Mouse (Mus musculus) intestine, postnatal 0 days (tissue): ENCODE results near the gene Usp24. TPM values are rescaled to one million over a fixed set of nuclear protein-coding genes. Genes with fewer than 3 reads are reported as not detected.

Experiments
- ATAC-seq: fragments of 200-750 bp; cut with Nextera tagmentation; 2 replicates; pipeline ENCODE4 v1.8.0; 2017; ENCODE audit warnings: mild to moderate bottlenecking, moderate TSS enrichment, moderate library complexity
- H3K27ac ChIP-seq: fragments of 300-500 bp; sonication (generic); 2 replicates; pipeline ENCODE4 v1.5.1; 2014; ENCODE audit warnings: mild to moderate bottlenecking, low read depth, low read length, moderate library complexity
- H3K27me3 ChIP-seq: fragments of 300-500 bp; sonication (generic); replicated peaks from 2 replicates; pipeline ENCODE4 v1.6.1; 2014; ENCODE audit warnings: low read length, mixed read lengths; ENCODE audit not compliant: control insufficient read depth, insufficient read depth
- H3K36me3 ChIP-seq: fragments of 300-500 bp; sonication (generic); 2 replicates; pipeline ENCODE4 v1.6.1; 2014; ENCODE audit warnings: mild to moderate bottlenecking, moderate library complexity; ENCODE audit not compliant: control insufficient read depth, insufficient read depth
- H3K4me1 ChIP-seq: fragments of 300-500 bp; sonication (generic); replicated peaks from 2 replicates; pipeline ENCODE4 v1.6.1; 2014; ENCODE audit warnings: antibody characterized with exemption, low read length, mixed read lengths; ENCODE audit not compliant: control insufficient read depth, insufficient read depth
- H3K4me2 ChIP-seq: fragments of 300-500 bp; sonication (generic); replicated peaks from 2 replicates; pipeline ENCODE4 v1.6.1; 2014; ENCODE audit warnings: low read depth, mild to moderate bottlenecking, moderate library complexity
- H3K4me3 ChIP-seq: fragments of 300-500 bp; sonication (generic); 2 replicates; pipeline ENCODE4 v1.5.1; 2014; ENCODE audit warnings: low read depth, low read length
- H3K9ac ChIP-seq: fragments of 300-500 bp; sonication (generic); 2 replicates; pipeline ENCODE4 v1.6.1; 2014; ENCODE audit warnings: mild to moderate bottlenecking, low read depth, low read length
- H3K9me3 ChIP-seq: fragments of 300-500 bp; sonication (generic); 2 replicates; pipeline ENCODE4 v1.6.1; 2016; ENCODE audit warnings: mixed run types; ENCODE audit not compliant: control insufficient read depth
- CTCF ChIP-seq: sonication (generic); IDR thresholded peaks from 2 replicates; pipeline ENCODE4 v1.5.1; 2016; ENCODE audit warnings: low read depth, mild to moderate bottlenecking, control low read depth, antibody characterized with exemption, moderate library complexity
- WGBS: fragments of 180-500 bp; shearing (Covaris S2); extraction: QIAGEN DNeasy Blood & Tissue Kit; methylation state at CpG from one replicate; pipeline ENCODE4 v1.1.7; 2014; 5-methylcytosine and 5-hydroxymethylcytosine counted together
- polyA plus RNA-seq: library from polyadenylated mRNA; unstranded; fragments of >200 nt; fragmentation: Nextera tagmentation; extraction: Ambion mirVana; gene quantifications from 2 replicates; pipeline ENCODE4 v1.2.1, GENCODE M21; 2015

Gene Usp24
- polyA plus RNA-seq, result 5.3 and 6.2 TPM in 2 replicates

DNA sequence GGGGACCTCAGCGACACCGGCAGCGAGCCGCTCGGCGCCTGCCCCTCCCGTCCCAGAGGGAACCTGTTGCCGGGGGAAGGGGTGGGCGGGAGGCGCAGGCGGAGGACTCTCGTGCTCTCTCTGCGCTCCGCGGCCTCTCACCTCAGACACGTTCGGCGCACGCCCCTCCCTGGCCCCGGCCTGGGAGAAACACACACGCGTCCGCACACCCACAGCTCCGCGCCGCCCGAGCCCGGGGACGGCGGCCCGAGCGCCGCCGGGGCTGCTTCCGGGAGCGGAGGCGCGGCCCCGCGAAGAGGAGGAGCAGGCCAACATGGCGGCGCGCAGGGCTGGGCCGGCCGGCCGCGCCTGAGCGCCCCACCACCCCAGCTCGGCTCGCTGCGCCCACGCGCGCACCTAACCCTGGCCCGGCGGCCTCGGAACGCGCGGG, at the start of gene Usp24:
Usp24 (plus strand) TSS at position 293 of the 430 bp plus-strand sequence.
- H3K4me3 ChIP-seq, result peak within 1 kb of the TSS; percentile 95
- no peaks in the 10 kb centered on the region for H3K36me3 ChIP-seq
- H3K27me3 ChIP-seq, result no peaks in the 10 kb centered on the region
- peak within 1 kb of the TSS; percentile 91 for H3K4me2 ChIP-seq
- peak within 1 kb of the TSS; percentile 96 for H3K9ac ChIP-seq
- no peaks in the 10 kb centered on the region; the same call in 1 of the 2 replicates for H3K4me1 ChIP-seq
- under 1% methylated on average over 54 of the region's 60 CpGs for WGBS
- no peaks in the 10 kb centered on the region for H3K9me3 ChIP-seq
- ATAC-seq, result peak; percentile 90
- no peak for TF ChIP-seq CTCF
- H3K27ac ChIP-seq, result peak within 1 kb of the TSS; percentile 92

DNA sequence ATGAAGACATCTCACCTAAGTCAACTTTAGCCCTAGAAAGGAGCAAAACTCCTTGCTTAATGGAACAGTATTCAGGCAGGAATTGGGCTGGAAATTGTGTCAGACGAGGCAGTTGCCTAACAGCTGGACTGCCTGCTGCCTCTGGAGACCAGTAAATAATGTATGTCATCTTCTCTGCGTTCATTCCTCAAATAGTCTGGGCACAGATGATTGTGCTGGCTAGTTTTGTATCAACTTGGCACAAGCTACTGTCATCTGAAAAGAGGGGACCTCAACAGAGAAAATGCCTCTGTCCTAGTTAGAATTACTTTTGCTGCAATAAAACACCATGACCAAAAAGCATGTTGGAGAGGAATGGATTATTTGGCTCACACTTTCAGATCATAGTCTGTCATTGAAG, 39.1 kb upstream of the Usp24 start:
- TF ChIP-seq CTCF, result no peak
- H3K27ac ChIP-seq, result no peak overlapping the region
- no peak overlapping the region for H3K4me2 ChIP-seq
- H3K36me3 ChIP-seq, result no peaks in the 10 kb centered on the region
- H3K4me3 ChIP-seq, result no peak overlapping the region
- 52% methylated on average over 2 of the region's 2 CpGs for whole genome bisulfite sequencing
- no peak overlapping the region for H3K9ac ChIP-seq
- no peak for ATAC-seq
- no peaks in the 10 kb centered on the region for H3K27me3 ChIP-seq
- H3K4me1 ChIP-seq, result no peaks in the 10 kb centered on the region
- no peaks in the 10 kb centered on the region for H3K9me3 ChIP-seq

DNA sequence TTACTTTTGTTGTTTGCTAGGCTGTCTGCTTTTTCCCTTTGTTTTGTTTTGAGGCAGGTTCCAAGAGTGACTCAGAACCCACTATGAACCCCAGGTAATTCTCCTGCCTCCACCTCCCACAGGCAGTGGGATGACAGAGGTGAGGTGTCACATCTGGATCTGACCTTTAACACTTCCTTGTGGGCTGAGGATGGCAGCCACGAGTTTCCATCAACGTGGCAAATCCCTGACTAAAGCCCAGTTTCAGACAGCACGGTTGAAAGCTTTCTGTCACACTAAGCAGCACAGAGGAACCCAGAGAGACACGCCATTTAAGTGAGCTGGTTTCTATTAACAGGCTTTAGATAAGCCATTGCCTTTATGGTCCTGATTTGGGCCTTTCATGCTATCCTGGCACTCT, 36.8 kb upstream of the Usp24 start:
- 22% methylated on average over 4 of the region's 4 CpGs for WGBS

DNA sequence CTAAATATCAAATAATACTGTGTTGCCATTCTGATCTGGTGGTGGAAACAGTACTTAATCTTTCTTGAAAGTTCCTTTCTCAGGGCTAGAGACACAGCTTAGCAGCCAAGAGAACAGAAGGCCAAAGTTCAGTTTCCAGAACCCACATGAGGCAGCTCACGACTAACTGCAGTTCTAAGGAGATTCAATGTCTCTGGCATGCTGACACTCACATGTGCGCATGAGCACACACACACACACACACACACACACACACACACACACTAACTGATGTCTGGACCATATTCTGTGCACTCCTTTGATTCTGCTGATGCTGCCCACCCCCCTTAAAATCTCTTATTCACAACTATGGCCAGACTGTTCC, 34.9 kb upstream of the Usp24 start:
- Histone ChIP-seq H3K4me2 (peak overlapping the region; percentile 51), H3K27me3 (no peaks in the 10 kb centered on the region), H3K4me1 (no peaks in the 10 kb centered on the region), H3K9ac (no peak overlapping the region), H3K27ac (no peak overlapping the region), H3K9me3 (no peaks in the 10 kb centered on the region), H3K36me3 (no peaks in the 10 kb centered on the region), H3K4me3 (peak overlapping the region; percentile 9)
- no peak for TF ChIP-seq CTCF
- peak; percentile 31; the same call in 1 of the 2 replicates for ATAC-seq
- WGBS, result 51% methylated on average over 2 of the region's 2 CpGs

More for the DNA sequence above, 36.8 kb upstream of the Usp24 start:
- H3K36me3 ChIP-seq, result no peaks in the 10 kb centered on the region
- peak; percentile 79 for ATAC-seq
- H3K27me3 ChIP-seq, result no peaks in the 10 kb centered on the region
- H3K4me1 ChIP-seq, result no peaks in the 10 kb centered on the region
- no peak overlapping the region for H3K27ac ChIP-seq
- no peak overlapping the region for H3K4me3 ChIP-seq
- H3K9ac ChIP-seq, result no peak overlapping the region
- no peak overlapping the region for H3K4me2 ChIP-seq
- H3K9me3 ChIP-seq, result no peaks in the 10 kb centered on the region
- no peak for TF ChIP-seq CTCF

DNA sequence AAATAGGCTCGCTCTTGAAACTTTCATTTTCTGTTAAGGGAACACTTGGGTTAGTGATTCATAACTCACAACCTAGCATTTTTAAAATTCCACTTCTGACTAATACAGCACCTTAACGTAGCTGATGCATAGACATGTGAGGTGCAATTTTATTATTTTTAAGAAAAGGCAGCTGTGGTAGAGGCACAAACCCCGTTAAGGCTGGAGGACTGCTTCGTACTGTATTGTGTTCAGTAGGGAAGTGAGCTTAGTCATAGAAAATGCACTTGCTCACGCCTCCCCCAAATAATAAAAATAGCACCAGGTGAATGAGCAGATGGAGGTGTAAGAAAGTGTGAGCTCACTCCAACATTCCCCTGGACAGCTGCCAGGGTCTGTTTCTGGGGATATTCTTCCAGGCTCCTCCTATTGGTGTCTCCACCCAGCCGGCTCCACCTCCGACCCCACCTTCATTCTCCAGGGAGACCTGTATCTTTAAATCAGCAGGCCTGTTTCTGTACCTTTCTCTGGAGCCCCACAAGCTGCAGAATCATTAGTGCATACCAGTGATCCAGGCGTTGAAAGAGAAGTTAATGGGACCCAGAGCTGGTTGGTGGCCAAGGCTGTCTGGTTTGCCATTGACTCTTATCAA, 34.4 kb upstream of the Usp24 start:
- Histone ChIP-seq H3K27me3 (no peaks in the 10 kb centered on the region), H3K4me2 (peak overlapping the region; percentile 51), H3K4me1 (no peaks in the 10 kb centered on the region), H3K9me3 (no peaks in the 10 kb centered on the region), H3K4me3 (peak overlapping the region; percentile 9), H3K36me3 (no peaks in the 10 kb centered on the region), H3K9ac (no peak overlapping the region), H3K27ac (no peak overlapping the region)
- no peak for TF ChIP-seq CTCF
- peak; percentile 58 for ATAC-seq
- 33% methylated on average over 8 of the region's 8 CpGs for WGBS

DNA sequence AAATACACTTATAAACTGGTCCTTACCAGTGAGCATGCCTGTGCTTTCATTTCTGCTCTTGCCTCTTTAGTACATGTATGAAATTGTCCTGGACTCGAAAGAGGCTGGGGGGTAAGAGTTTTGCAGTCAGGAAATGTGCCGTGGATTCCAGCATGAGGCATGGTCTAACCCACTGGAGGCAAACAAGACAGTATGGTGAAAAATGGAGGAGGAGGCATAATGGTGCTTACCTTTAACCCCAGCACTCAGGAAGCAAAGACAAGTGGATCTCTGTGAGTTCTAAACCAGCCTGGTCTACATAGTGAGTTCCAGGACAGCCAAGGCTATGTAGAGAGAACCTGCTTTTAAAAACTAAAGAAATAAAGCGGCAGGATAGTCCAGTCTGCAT, 33.9 kb upstream of the Usp24 start:
- Histone ChIP-seq H3K27ac (no peak overlapping the region), H3K9me3 (no peaks in the 10 kb centered on the region), H3K4me2 (no peak overlapping the region), H3K4me1 (no peaks in the 10 kb centered on the region), H3K9ac (no peak overlapping the region), H3K36me3 (no peaks in the 10 kb centered on the region), H3K4me3 (no peak overlapping the region), H3K27me3 (no peaks in the 10 kb centered on the region)
- ATAC-seq, result no peak
- no peak for TF ChIP-seq CTCF
- 74% methylated on average over 3 of the region's 3 CpGs for WGBS
